Mouse (Mus musculus): ENCODE measurements around the gene Smtnl2. TPM values are rescaled to one million over a fixed set of nuclear protein-coding genes. Genes with fewer than 3 reads are reported as not detected.

Gene Smtnl2
- polyA plus RNA-seq, 1 experiment from 2014 or later = 56.1 TPM

- Histone ChIP-seq H3K27me3 (ENCODE audit: control insufficient read depth, insufficient read depth, low read length) (no peaks in the 10 kb centered on the region), H3K4me2 (replicated peaks; ENCODE audit: low read depth, low read length) (no peak overlapping the region), H3K36me3 (ENCODE audit: control insufficient read depth, insufficient read depth, low read length) (peaks cover 27% of the 10 kb centered on the region), H3K27ac (ENCODE audit: low read depth, low read length) (no peak overlapping the region), H3K4me3 (ENCODE audit: low read length) (no peak overlapping the region), H3K4me1 (ENCODE audit: control insufficient read depth, insufficient read depth, low read length) (peaks cover 43% of the 10 kb centered on the region), H3K9me3 (ENCODE audit: control insufficient read depth, low read length) (no peaks in the 10 kb centered on the region), H3K9ac (ENCODE audit: low read depth, low read length) (no peak overlapping the region)
- ATAC-seq (ENCODE audit: low FRiP score, low TSS enrichment) = no peak
- WGBS = 89% methylated on average over 8 of the region's 8 CpGs
Measured at GRCm38 (mm10) chr11:72397811-72398525, 13.5 kb downstream of the Smtnl2 start.

GRCm38 (mm10) chr11:72397072-72397471, 14.4 kb downstream of the Smtnl2 start:
- H3K4me2 ChIP-seq (replicated peaks; ENCODE audit: low read depth, low read length) = no peak overlapping the region
- no peak overlapping the region; the same call in 1 of the 2 replicates for H3K27ac ChIP-seq (ENCODE audit: low read depth, low read length)
- H3K9me3 ChIP-seq (ENCODE audit: control insufficient read depth, low read length) = no peaks in the 10 kb centered on the region
- no peak overlapping the region for H3K4me3 ChIP-seq (ENCODE audit: low read length)
- no peak overlapping the region for H3K9ac ChIP-seq (ENCODE audit: low read depth, low read length)
- H3K27me3 ChIP-seq (ENCODE audit: control insufficient read depth, insufficient read depth, low read length) = no peaks in the 10 kb centered on the region
- ATAC-seq (ENCODE audit: low FRiP score, low TSS enrichment) = no peak
- H3K36me3 ChIP-seq (ENCODE audit: control insufficient read depth, insufficient read depth, low read length) = peaks cover 26% of the 10 kb centered on the region
- H3K4me1 ChIP-seq (ENCODE audit: control insufficient read depth, insufficient read depth, low read length) = peaks cover 34% of the 10 kb centered on the region
- 73% methylated on average over 10 of the region's 10 CpGs for WGBS

- no peak overlapping the region for H3K4me2 ChIP-seq (replicated peaks; ENCODE audit: low read depth, low read length)
- H3K9me3 ChIP-seq (ENCODE audit: control insufficient read depth, low read length) = no peaks in the 10 kb centered on the region
- no peak overlapping the region for H3K9ac ChIP-seq (ENCODE audit: low read depth, low read length)
- no peak overlapping the region; the same call in 1 of the 2 replicates for H3K27ac ChIP-seq (ENCODE audit: low read depth, low read length)
- peaks cover 30% of the 10 kb centered on the region for H3K4me1 ChIP-seq (ENCODE audit: control insufficient read depth, insufficient read depth, low read length)
- peaks cover 26% of the 10 kb centered on the region for H3K36me3 ChIP-seq (ENCODE audit: control insufficient read depth, insufficient read depth, low read length)
- ATAC-seq (ENCODE audit: low FRiP score, low TSS enrichment) = no peak
- H3K4me3 ChIP-seq (ENCODE audit: low read length) = no peak overlapping the region
- H3K27me3 ChIP-seq (ENCODE audit: control insufficient read depth, insufficient read depth, low read length) = no peaks in the 10 kb centered on the region
- whole genome bisulfite sequencing = 74% methylated on average over 7 of the region's 7 CpGs
Measured at GRCm38 (mm10) chr11:72396621-72397020, 14.9 kb downstream of the Smtnl2 start.

- H3K27ac ChIP-seq (ENCODE audit: low read depth, low read length) = no peak overlapping the region
- H3K4me1 ChIP-seq (ENCODE audit: control insufficient read depth, insufficient read depth, low read length) = peaks cover 20% of the 10 kb centered on the region
- no peak overlapping the region for H3K4me2 ChIP-seq (replicated peaks; ENCODE audit: low read depth, low read length)
- H3K9ac ChIP-seq (ENCODE audit: low read depth, low read length) = no peak overlapping the region
- ATAC-seq (ENCODE audit: low FRiP score, low TSS enrichment) = no peak
- 68% methylated on average over 6 of the region's 6 CpGs for WGBS
- H3K27me3 ChIP-seq (ENCODE audit: control insufficient read depth, insufficient read depth, low read length) = no peaks in the 10 kb centered on the region
- peaks cover 31% of the 10 kb centered on the region for H3K36me3 ChIP-seq (ENCODE audit: control insufficient read depth, insufficient read depth, low read length)
- no peaks in the 10 kb centered on the region for H3K9me3 ChIP-seq (ENCODE audit: control insufficient read depth, low read length)
- no peak overlapping the region for H3K4me3 ChIP-seq (ENCODE audit: low read length)
Measured at GRCm38 (mm10) chr11:72395652-72396051, 15.9 kb downstream of the Smtnl2 start.

GRCm38 (mm10) chr11:72394694-72395093, 16.8 kb downstream of the Smtnl2 start:
- H3K4me1 ChIP-seq (ENCODE audit: control insufficient read depth, insufficient read depth, low read length) = peaks cover 13% of the 10 kb centered on the region
- no peak overlapping the region for H3K27ac ChIP-seq (ENCODE audit: low read depth, low read length)
- 72% methylated on average over 2 of the region's 2 CpGs for WGBS
- H3K9ac ChIP-seq (ENCODE audit: low read depth, low read length) = no peak overlapping the region
- H3K9me3 ChIP-seq (ENCODE audit: control insufficient read depth, low read length) = no peaks in the 10 kb centered on the region
- H3K4me3 ChIP-seq (ENCODE audit: low read length) = no peak overlapping the region
- no peak for ATAC-seq (ENCODE audit: low FRiP score, low TSS enrichment)
- H3K4me2 ChIP-seq (replicated peaks; ENCODE audit: low read depth, low read length) = no peak overlapping the region
- H3K36me3 ChIP-seq (ENCODE audit: control insufficient read depth, insufficient read depth, low read length) = peaks cover 23% of the 10 kb centered on the region
- H3K27me3 ChIP-seq (ENCODE audit: control insufficient read depth, insufficient read depth, low read length) = no peaks in the 10 kb centered on the region

GRCm38 (mm10) chr11:72393669-72394068, 17.8 kb downstream of the Smtnl2 start:
- Histone ChIP-seq H3K27ac (ENCODE audit: low read depth, low read length) (no peak overlapping the region), H3K36me3 (ENCODE audit: control insufficient read depth, insufficient read depth, low read length) (peaks cover 16% of the 10 kb centered on the region; the same call in 1 of the 2 replicates), H3K4me1 (ENCODE audit: control insufficient read depth, insufficient read depth, low read length) (peaks cover 13% of the 10 kb centered on the region), H3K4me2 (replicated peaks; ENCODE audit: low read depth, low read length) (no peak overlapping the region), H3K4me3 (ENCODE audit: low read length) (no peak overlapping the region), H3K9ac (ENCODE audit: low read depth, low read length) (no peak overlapping the region), H3K27me3 (ENCODE audit: control insufficient read depth, insufficient read depth, low read length) (no peaks in the 10 kb centered on the region), H3K9me3 (ENCODE audit: control insufficient read depth, low read length) (no peaks in the 10 kb centered on the region)
- WGBS = 38% methylated on average over 5 of the region's 5 CpGs
- no peak for ATAC-seq (ENCODE audit: low FRiP score, low TSS enrichment)

- peaks cover 13% of the 10 kb centered on the region for H3K4me1 ChIP-seq (ENCODE audit: control insufficient read depth, insufficient read depth, low read length)
- no peak overlapping the region for H3K4me2 ChIP-seq (replicated peaks; ENCODE audit: low read depth, low read length)
- no peaks in the 10 kb centered on the region for H3K9me3 ChIP-seq (ENCODE audit: control insufficient read depth, low read length)
- WGBS = 75% methylated on average over 3 of the region's 3 CpGs
- H3K4me3 ChIP-seq (ENCODE audit: low read length) = no peak overlapping the region
- ATAC-seq (ENCODE audit: low FRiP score, low TSS enrichment) = no peak
- H3K36me3 ChIP-seq (ENCODE audit: control insufficient read depth, insufficient read depth, low read length) = peaks cover 15% of the 10 kb centered on the region; the same call in 1 of the 2 replicates
- no peak overlapping the region for H3K9ac ChIP-seq (ENCODE audit: low read depth, low read length)
- no peaks in the 10 kb centered on the region for H3K27me3 ChIP-seq (ENCODE audit: control insufficient read depth, insufficient read depth, low read length)
- H3K27ac ChIP-seq (ENCODE audit: low read depth, low read length) = no peak overlapping the region
Measured at GRCm38 (mm10) chr11:72393243-72393642, 18.3 kb downstream of the Smtnl2 start.

GRCm38 (mm10) chr11:72391181-72391580, 20.3 kb downstream of the Smtnl2 start:
- WGBS = 90% methylated on average over 13 of the region's 13 CpGs
- H3K9ac ChIP-seq (ENCODE audit: low read depth, low read length) = no peak overlapping the region
- no peaks in the 10 kb centered on the region for H3K27me3 ChIP-seq (ENCODE audit: control insufficient read depth, insufficient read depth, low read length)
- no peak overlapping the region for H3K4me3 ChIP-seq (ENCODE audit: low read length)
- H3K27ac ChIP-seq (ENCODE audit: low read depth, low read length) = no peak overlapping the region
- H3K4me1 ChIP-seq (ENCODE audit: control insufficient read depth, insufficient read depth, low read length) = peaks cover 13% of the 10 kb centered on the region; the same call in 1 of the 2 replicates
- H3K4me2 ChIP-seq (replicated peaks; ENCODE audit: low read depth, low read length) = no peak overlapping the region
- no peaks in the 10 kb centered on the region for H3K9me3 ChIP-seq (ENCODE audit: control insufficient read depth, low read length)
- no peak for ATAC-seq (ENCODE audit: low FRiP score, low TSS enrichment)
- H3K36me3 ChIP-seq (ENCODE audit: control insufficient read depth, insufficient read depth, low read length) = peaks cover 7% of the 10 kb centered on the region; the same call in 1 of the 2 replicates

GRCm38 (mm10) chr11:72389407-72390142, 21.9 kb downstream of the Smtnl2 start:
- no peak overlapping the region for H3K9ac ChIP-seq (ENCODE audit: low read depth, low read length)
- peaks cover 7% of the 10 kb centered on the region; the same call in 1 of the 2 replicates for H3K36me3 ChIP-seq (ENCODE audit: control insufficient read depth, insufficient read depth, low read length)

More at GRCm38 (mm10) chr11:72389407-72390142, 21.9 kb downstream of the Smtnl2 start:
- 90% methylated on average over 7 of the region's 7 CpGs for WGBS
- ATAC-seq (ENCODE audit: low FRiP score, low TSS enrichment) = no peak
- H3K27ac ChIP-seq (ENCODE audit: low read depth, low read length) = no peak overlapping the region
- no peak overlapping the region for H3K4me2 ChIP-seq (replicated peaks; ENCODE audit: low read depth, low read length)
- H3K9me3 ChIP-seq (ENCODE audit: control insufficient read depth, low read length) = no peaks in the 10 kb centered on the region
- H3K4me1 ChIP-seq (ENCODE audit: control insufficient read depth, insufficient read depth, low read length) = peaks cover 1% of the 10 kb centered on the region; the same call in 1 of the 2 replicates
- no peaks in the 10 kb centered on the region for H3K27me3 ChIP-seq (ENCODE audit: control insufficient read depth, insufficient read depth, low read length)
- H3K4me3 ChIP-seq (ENCODE audit: low read length) = no peak overlapping the region
